Mouse (Mus musculus) heart, postnatal 25 days (tissue): ENCODE results near the gene Cish. TPM values are rescaled to one million over a fixed set of nuclear protein-coding genes. Genes with fewer than 3 reads are reported as not detected.
"Not testable (repeated sequence)": the region's sequence is repeated elsewhere in the genome, so short reads cannot be mapped to it uniquely, and the experiment has no call there.

Experiments used
- DNase-seq: peaks from one replicate; pipeline ENCODE4 v3.0.0; 2022; ENCODE audit warnings: low spot score
- intact Hi-C: fragments of 180-260 bp; cut with DNase I; formaldehyde crosslinking; loops from one replicate; pipeline ENCODE4 v1.15.1; 2025
- total RNA-seq, 2 experiments: library from RNA; stranded (reverse); gene quantifications; 2 replicates each; pipeline ENCODE4 v1.2.3; 2021

Cish gene
- total RNA-seq, 2 experiments from 2014 or later: 122 to 198 TPM

- no peak for DNase-seq
- intact Hi-C loops: no loop called here
These were observed 215 bp downstream of the Cish start for GRCm38 (mm10) chr9:107296041-107296440.

- intact Hi-C loops: no loop called here
- peak; percentile 92 for DNase-seq
These were observed 707 bp downstream of the Cish start for GRCm38 (mm10) chr9:107296501-107296965.

GRCm38 (mm10) chr9:107297059-107297458 lies 1.2 kb downstream of the Cish start:
- DNase-seq: no peak
- intact Hi-C loops: no loop called here

- intact Hi-C loops: no loop called here
- DNase-seq: no peak
These were observed 1.8 kb downstream of the Cish start for GRCm38 (mm10) chr9:107297658-107298057.

GRCm38 (mm10) chr9:107298059-107298780 lies 2.4 kb downstream of the Cish start:
- intact Hi-C loops: no loop called here
- DNase-seq: no peak

GRCm38 (mm10) chr9:107298876-107299275 lies 3.0 kb downstream of the Cish start:
- intact Hi-C loops: no loop called here
- no peak for DNase-seq

GRCm38 (mm10) chr9:107299783-107300182 lies 4.0 kb downstream of the Cish start:
- no peak for DNase-seq
- intact Hi-C loops: no loop called here

- intact Hi-C loops: no loop called here
- no peak for DNase-seq
These were observed 4.6 kb downstream of the Cish start for GRCm38 (mm10) chr9:107300224-107300973.

- no peak for DNase-seq
These were observed 5.9 kb downstream of the Cish start for GRCm38 (mm10) chr9:107301554-107302331.

GRCm38 (mm10) chr9:107302592-107302991 lies 6.8 kb downstream of the Cish start:
- no peak for DNase-seq
- intact Hi-C loops: loop anchor here (2.0 kb wide), 1 partner anchor 22 kb away; no protein-coding TSS in a partner anchor

More at GRCm38 (mm10) chr9:107301554-107302331, 5.9 kb downstream of the Cish start:
- intact Hi-C loops: loop anchor here (2.0 kb wide), 1 partner anchor 23 kb away; no protein-coding TSS in a partner anchor

- DNase-seq: no peak
- intact Hi-C loops: loop anchor here (2.0 kb wide), 1 partner anchor 22 kb away; no protein-coding TSS in a partner anchor
These were observed 7.4 kb downstream of the Cish start for GRCm38 (mm10) chr9:107303121-107303820.

GRCm38 (mm10) chr9:107303900-107304299 lies 8.1 kb downstream of the Cish start:
- DNase-seq: no peak
- intact Hi-C loops: loop anchor here (2.0 kb wide), 1 partner anchor 21 kb away; no protein-coding TSS in a partner anchor

- intact Hi-C loops: no loop called here
These were observed 8.6 kb downstream of the Cish start for GRCm38 (mm10) chr9:107304383-107304782.

GRCm38 (mm10) chr9:107305012-107305411 lies 9.2 kb downstream of the Cish start:
- DNase-seq: no peak
- intact Hi-C loops: no loop called here

More at GRCm38 (mm10) chr9:107304383-107304782, 8.6 kb downstream of the Cish start:
- DNase-seq: no peak

- no peak for DNase-seq
- intact Hi-C loops: no loop called here
These were observed 10.0 kb downstream of the Cish start for GRCm38 (mm10) chr9:107305601-107306542.

- intact Hi-C loops, DNase-seq: not testable (repeated sequence)
These were observed 10.8 kb downstream of the Cish start for GRCm38 (mm10) chr9:107306673-107307072.

GRCm38 (mm10) chr9:107307099-107307872 lies 11.5 kb downstream of the Cish start:
- intact Hi-C loops: no loop called here
- no peak for DNase-seq

- intact Hi-C loops: no loop called here
- peak; percentile 72 for DNase-seq
These were observed 12.1 kb downstream of the Cish start for GRCm38 (mm10) chr9:107307886-107308285.
